Mouse (Mus musculus): ENCODE measurements around the gene 2310061I04Rik.

GRCm38 (mm10) chr17:35918276-35919059, 21.2 kb upstream of the 2310061I04Rik start:
- TF ChIP-seq GATA1 (IDR thresholded peaks at IDR 0.05; ENCODE audit: low read length) = no peak
- TF ChIP-seq TAL1 (IDR thresholded peaks at IDR 0.05; ENCODE audit: low read length) = no peak
